Mouse (Mus musculus) MEL (cell line): Measurements from ENCODE around the gene Pde7b. TPM values are rescaled to one million over a fixed set of nuclear protein-coding genes. Genes with fewer than 3 reads are reported as not detected.

Source experiments
- DNase-seq: peaks from one replicate; pipeline ENCODE4 v3.0.0; 2011; ENCODE audit warnings: low read depth, low spot score
- H3K27ac ChIP-seq: 2 replicates; pipeline ENCODE4 v1.5.1; 2012; ENCODE audit warnings: low read depth, mild to moderate bottlenecking, control low read depth, low read length, moderate library complexity; ENCODE audit not compliant: control insufficient read depth
- H3K27me3 ChIP-seq, 2 experiments: fragments of 150-350 bp in 1 of 2; sonication (generic) in 1 of 2; 2 replicates each; pipeline ENCODE4 v1.6.1; 2012; ENCODE audit warnings: low read length in 2 of 2, mild to moderate bottlenecking in 2 of 2, improper control_type of control experiment in 1 of 2, moderate library complexity in 1 of 2; ENCODE audit not compliant: insufficient read depth in 2 of 2, control insufficient read depth in 1 of 2
- H3K36me3 ChIP-seq, 2 experiments: 2 replicates each; pipeline ENCODE4 v1.6.1; 2012 to 2014; ENCODE audit warnings: low read length in 2 of 2, improper control_type of control experiment in 1 of 2, inconsistent platforms in 1 of 2, mild to moderate bottlenecking in 1 of 2; ENCODE audit not compliant: insufficient read depth in 2 of 2, control insufficient read depth in 1 of 2
- H3K4me1 ChIP-seq, 2 experiments: fragments of 150-350 bp in 1 of 2; sonication (generic) in 1 of 2; 2 replicates each; pipeline ENCODE4 v1.6.1; 2012; ENCODE audit warnings: low read length in 2 of 2, improper control_type of control experiment in 1 of 2, mild to moderate bottlenecking in 1 of 2; ENCODE audit not compliant: insufficient read depth in 2 of 2, control insufficient read depth in 1 of 2
- H3K4me3 ChIP-seq, 2 experiments: fragments of 150-350 bp in 1 of 2; sonication (generic) in 1 of 2; 2 replicates each; pipeline ENCODE4 v1.5.1; 2012; ENCODE audit warnings: low read depth in 2 of 2, low read length in 2 of 2, mild to moderate bottlenecking in 2 of 2, moderate library complexity in 2 of 2, control low read depth in 1 of 2, improper control_type of control experiment in 1 of 2; ENCODE audit not compliant: control insufficient read depth in 1 of 2, insufficient read depth in 1 of 2
- H3K79me2 ChIP-seq: 2 replicates; pipeline ENCODE4 v1.6.1; 2012; ENCODE audit warnings: mild to moderate bottlenecking, low read length, moderate library complexity; ENCODE audit not compliant: control insufficient read depth, poor library complexity, insufficient read depth
- H3K9ac ChIP-seq: 2 replicates; pipeline ENCODE4 v1.6.1; 2012; ENCODE audit warnings: low read depth, mild to moderate bottlenecking, control low read depth, low read length, moderate library complexity; ENCODE audit not compliant: control insufficient read depth, poor library complexity, severe bottlenecking
- H3K9me3 ChIP-seq: fragments of 150-350 bp; sonication (generic); replicated peaks from 2 replicates; pipeline ENCODE4 v1.6.1; 2012; ENCODE audit warnings: mild to moderate bottlenecking, low read length, improper control_type of control experiment, moderate library complexity; ENCODE audit not compliant: insufficient read depth
- BHLHE40 ChIP-seq: IDR thresholded peaks from 2 replicates; pipeline ENCODE4 v1.6.1; 2012; ENCODE audit warnings: low read depth, mild to moderate bottlenecking, inconsistent platforms, low read length, improper control_type of control experiment, borderline replicate concordance
- CHD1 ChIP-seq: IDR thresholded peaks from 2 replicates; pipeline ENCODE4 v1.6.1; 2012; ENCODE audit warnings: low read depth, mild to moderate bottlenecking, inconsistent platforms, low read length, improper control_type of control experiment
- CTCF ChIP-seq, 3 experiments: IDR thresholded peaks in 2 of 3; conservative IDR thresholded peaks in 1 of 3; 2 replicates each; pipeline ENCODE4 v1.5.1; 2011 to 2012; ENCODE audit warnings: low read length in 3 of 3, low read depth in 2 of 3, mild to moderate bottlenecking in 2 of 3, improper control_type of control experiment in 1 of 3, inconsistent platforms in 1 of 3, mixed read lengths in 1 of 3, moderate library complexity in 1 of 3; ENCODE audit not compliant: control insufficient read depth in 1 of 3, insufficient read depth in 1 of 3, poor library complexity in 1 of 3, severe bottlenecking in 1 of 3
- ETS1 ChIP-seq: IDR thresholded peaks from 2 replicates; pipeline ENCODE4 v1.6.1; 2012; ENCODE audit warnings: low read depth, mild to moderate bottlenecking, inconsistent platforms, low read length, improper control_type of control experiment, moderate library complexity
- GATA1 ChIP-seq: IDR thresholded peaks from 2 replicates; pipeline ENCODE4 v1.6.1; 2011; ENCODE audit warnings: low read depth, low read length, improper control_type of control experiment
- HCFC1 ChIP-seq: IDR thresholded peaks from 2 replicates; pipeline ENCODE4 v1.6.1; 2012; ENCODE audit warnings: low read depth, mild to moderate bottlenecking, inconsistent platforms, low read length, improper control_type of control experiment, moderate library complexity
- JUND ChIP-seq: IDR thresholded peaks from 2 replicates; pipeline ENCODE4 v1.6.1; 2011; ENCODE audit warnings: low read depth, mild to moderate bottlenecking, improper control_type of control experiment, low read length
- KAT2A ChIP-seq: conservative IDR thresholded peaks from 2 replicates; pipeline ENCODE4 v1.6.1; 2012; ENCODE audit warnings: low read depth, low read length, improper control_type of control experiment, inconsistent platforms
- MAX ChIP-seq: IDR thresholded peaks from 2 replicates; pipeline ENCODE4 v1.6.1; 2011; ENCODE audit warnings: low read length, improper control_type of control experiment
- MEF2A ChIP-seq: IDR thresholded peaks from 2 replicates; pipeline ENCODE4 v1.6.1; 2014; ENCODE audit warnings: low read depth, mild to moderate bottlenecking, inconsistent platforms, low read length, improper control_type of control experiment; ENCODE audit not compliant: poor library complexity, insufficient replicate concordance, severe bottlenecking; ENCODE audit errors: extremely low read depth
- MXI1 ChIP-seq: IDR thresholded peaks from 2 replicates; pipeline ENCODE4 v1.6.1; 2011; ENCODE audit warnings: mild to moderate bottlenecking, low read depth, low read length, improper control_type of control experiment
- MYB ChIP-seq: IDR thresholded peaks from 2 replicates; pipeline ENCODE4 v1.6.1; 2011; ENCODE audit warnings: mild to moderate bottlenecking, low read depth, low read length, improper control_type of control experiment
- MYC ChIP-seq: IDR thresholded peaks from 2 replicates; pipeline ENCODE4 v1.6.1; 2011; ENCODE audit warnings: low read depth, mild to moderate bottlenecking, low read length, improper control_type of control experiment, moderate library complexity
- NRF1 ChIP-seq: IDR thresholded peaks from 2 replicates; pipeline ENCODE4 v1.6.1; 2014; ENCODE audit warnings: low read depth, mild to moderate bottlenecking, inconsistent platforms, low read length, improper control_type of control experiment, moderate library complexity; ENCODE audit not compliant: poor library complexity, insufficient read depth, severe bottlenecking
- POLR2A ChIP-seq, 2 experiments: IDR thresholded peaks; 2 replicates each; pipeline ENCODE4 v1.6.1; 2011 to 2012; ENCODE audit warnings: low read length in 2 of 2, mild to moderate bottlenecking in 2 of 2, control low read depth in 1 of 2, improper control_type of control experiment in 1 of 2, low read depth in 1 of 2, moderate library complexity in 1 of 2; ENCODE audit not compliant: control insufficient read depth in 1 of 2, insufficient read depth in 1 of 2, poor library complexity in 1 of 2
- POLR2AphosphoS2 ChIP-seq: IDR thresholded peaks from 2 replicates; pipeline ENCODE4 v1.6.1; 2011; ENCODE audit warnings: low read length, improper control_type of control experiment
- SMC3 ChIP-seq: IDR thresholded peaks from 2 replicates; pipeline ENCODE4 v1.6.1; 2011; ENCODE audit warnings: low read depth, low read length, improper control_type of control experiment
- TAL1 ChIP-seq: IDR thresholded peaks from 2 replicates; pipeline ENCODE4 v1.6.1; 2012; ENCODE audit warnings: mild to moderate bottlenecking, inconsistent platforms, low read length, moderate library complexity, mixed read lengths
- TBP ChIP-seq: IDR thresholded peaks from 2 replicates; pipeline ENCODE4 v1.8.0; 2011; ENCODE audit warnings: low read depth, low read length, improper control_type of control experiment
- UBTF ChIP-seq: IDR thresholded peaks from 2 replicates; pipeline ENCODE4 v1.6.1; 2012; ENCODE audit warnings: low read depth, mild to moderate bottlenecking, inconsistent platforms, low read length, improper control_type of control experiment, moderate library complexity, borderline replicate concordance; ENCODE audit not compliant: insufficient read depth
- USF1 ChIP-seq: IDR thresholded peaks from 2 replicates; pipeline ENCODE4 v1.6.1; 2014; ENCODE audit warnings: low read depth, mild to moderate bottlenecking, inconsistent platforms, low read length, improper control_type of control experiment, moderate library complexity
- ZMIZ1 ChIP-seq: IDR thresholded peaks from 2 replicates; pipeline ENCODE4 v1.6.1; 2012; ENCODE audit warnings: low read depth, mild to moderate bottlenecking, inconsistent platforms, low read length, improper control_type of control experiment, moderate library complexity
- ZNF384 ChIP-seq: IDR thresholded peaks from 2 replicates; pipeline ENCODE4 v1.6.1; 2012; ENCODE audit warnings: low read depth, mild to moderate bottlenecking, inconsistent platforms, low read length, improper control_type of control experiment
- polyA plus RNA-seq, 2 experiments: library from polyadenylated mRNA; stranded (reverse) in 1 of 2; unstranded in 1 of 2; fragments of >175 nt in 1 of 2; fragments of >200 nt in 1 of 2; gene quantifications; 2 replicates each; pipeline versions ENCODE4 v1.2.1 to v1.2.4; 2012; ENCODE audit warnings: low replicate concordance in 2 of 2, low read depth in 1 of 2; ENCODE audit not compliant: insufficient read length in 2 of 2, insufficient read depth in 1 of 2, missing spikeins in 1 of 2
- total RNA-seq: library from RNA; depleted of rRNA; stranded (reverse); fragments of 300-350 nt; gene quantifications from 2 replicates; pipeline ENCODE4 v1.2.3, GENCODE M21; 2012

The Pde7b gene
- total and polyA plus RNA-seq, 3 experiments = 0.04 TPM; not detected in 2

DNA sequence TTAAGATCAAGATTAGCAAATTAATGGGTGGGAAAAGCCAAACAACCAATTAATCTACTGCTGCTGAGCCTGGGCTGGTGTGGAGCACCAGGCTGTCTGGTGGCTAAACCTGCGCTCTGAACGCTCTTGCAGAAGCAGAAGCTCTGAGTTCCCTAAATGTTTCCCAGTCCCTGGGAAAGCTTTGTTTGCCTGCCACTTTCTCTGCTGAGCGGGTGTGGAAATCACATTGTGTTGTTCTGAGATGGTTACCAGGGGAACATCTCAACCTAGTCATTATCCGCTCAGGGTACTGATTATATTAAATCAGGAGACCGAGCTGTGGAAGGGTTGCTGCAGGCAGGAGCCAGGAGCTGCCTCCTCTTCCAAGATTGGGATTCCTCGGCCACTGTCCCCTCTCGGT, 250.0 kb downstream of the Pde7b start:
- H3K79me2 ChIP-seq = no peaks in the 10 kb centered on the region
- H3K4me3 ChIP-seq = no peak overlapping the region
- no peak overlapping the region for H3K27ac ChIP-seq
- TF ChIP-seq MYC (no peak), UBTF (no peak), MEF2A (no peak)
- H3K9ac ChIP-seq = no peak overlapping the region
- DNase-seq = no peak
- peaks cover 0 to 1% of the 10 kb centered on the region in 2 experiments; a peak in 2 of 4 replicates for H3K27me3 ChIP-seq
- H3K4me1 ChIP-seq = no peaks in the 10 kb centered on the region
- H3K9me3 ChIP-seq = no peaks in the 10 kb centered on the region
- H3K36me3 ChIP-seq = no peaks in the 10 kb centered on the region

- H3K79me2 ChIP-seq = no peaks in the 10 kb centered on the region
- H3K4me3 ChIP-seq = no peak overlapping the region
- no peak for DNase-seq
- TF ChIP-seq TAL1 (no peak), GATA1 (no peak), ZMIZ1 (no peak), SMC3 (no peak), HCFC1 (no peak), POLR2A (IDR thresholded peaks at IDR 0.05; ENCODE audit: control insufficient read depth in 1 of 2, insufficient read depth in 1 of 2, low read depth in 1 of 2, low read length in 2 of 2, poor library complexity in 1 of 2) (no peak), ZNF384 (no peak)
- no peaks in the 10 kb centered on the region; a peak in 2 of 4 replicates for H3K27me3 ChIP-seq
- H3K4me1 ChIP-seq = no peaks in the 10 kb centered on the region
- H3K36me3 ChIP-seq = no peaks in the 10 kb centered on the region
- no peak overlapping the region for H3K9ac ChIP-seq
- no peaks in the 10 kb centered on the region for H3K9me3 ChIP-seq
- no peak overlapping the region for H3K27ac ChIP-seq
Measured at GRCm38 (mm10) chr10:20474036-20474435, 250.8 kb downstream of the Pde7b start.

- TF ChIP-seq POLR2AphosphoS2 (no peak), UBTF (no peak), TBP (no peak), BHLHE40 (no peak), HCFC1 (no peak), CHD1 (no peak), CTCF (IDR thresholded peaks at IDR 0.05 in 2 of 3, conservative IDR thresholded peaks at IDR 0.05 in 1 of 3; ENCODE audit: control insufficient read depth in 1 of 3, insufficient read depth in 1 of 3, low read depth in 2 of 3, low read length in 3 of 3, poor library complexity in 1 of 3, severe bottlenecking in 1 of 3) (no peak), POLR2A (IDR thresholded peaks at IDR 0.05; ENCODE audit: control insufficient read depth in 1 of 2, insufficient read depth in 1 of 2, low read depth in 1 of 2, low read length in 2 of 2, poor library complexity in 1 of 2) (no peak), MAX (no peak), JUND (no peak), MXI1 (no peak), USF1 (no peak), ETS1 (no peak), MYB (no peak), KAT2A (no peak), NRF1 (no peak), GATA1 (no peak), MYC (no peak)
- H3K79me2 ChIP-seq = no peaks in the 10 kb centered on the region
Measured at GRCm38 (mm10) chr10:20473505-20473904, 251.4 kb downstream of the Pde7b start.

More at GRCm38 (mm10) chr10:20473505-20473904, 251.4 kb downstream of the Pde7b start:
- H3K9ac ChIP-seq = no peak overlapping the region
- no peaks in the 10 kb centered on the region for H3K9me3 ChIP-seq
- no peaks in the 10 kb centered on the region; a peak in 2 of 4 replicates for H3K27me3 ChIP-seq
- no peaks in the 10 kb centered on the region for H3K4me1 ChIP-seq
- DNase-seq = no peak
- H3K36me3 ChIP-seq = no peaks in the 10 kb centered on the region
- H3K27ac ChIP-seq = no peak overlapping the region
- H3K4me3 ChIP-seq = no peak overlapping the region
